ENCODE assay signal across 16 mouse cellular contexts in the genomic region with DNA sequence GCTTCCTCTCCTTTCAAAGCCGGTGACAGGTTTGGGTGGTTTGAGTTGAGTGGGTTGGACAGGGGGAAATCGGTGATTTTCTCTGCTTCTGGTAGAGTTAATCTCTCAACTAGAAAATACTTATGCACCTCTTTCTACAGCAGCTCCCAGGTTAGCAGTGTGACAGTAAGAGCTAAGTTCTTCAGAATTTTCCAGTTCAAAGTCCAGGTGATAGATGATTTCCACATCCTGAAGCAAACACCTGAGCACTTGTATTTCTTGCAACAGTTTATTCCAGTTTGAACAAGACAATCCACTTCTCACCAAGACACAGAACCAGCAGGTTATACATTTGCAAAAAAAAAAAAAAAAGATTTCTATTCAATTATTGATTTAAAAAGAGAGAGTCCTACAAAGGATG.
"Had no signal": no experiment of that assay in that cellular context is flagged by ENCODE, and none has a peak within 500 bp of the region (broad histone marks: within the 10 kb centered on the region; RNA-seq: fewer than 3 reads in every experiment).

No protein-coding gene starts in this region.

- H3K4me3 ChIP-seq: neural tube, embryonic 13.5 days; neural tube, embryonic 15.5 days; stomach, embryonic 15.5 days had no signal

- H3K4me1 ChIP-seq: neural tube, embryonic 13.5 days; neural tube, embryonic 15.5 days; stomach, embryonic 15.5 days had no signal

- H3K9me3 ChIP-seq: neural tube, embryonic 13.5 days; neural tube, embryonic 15.5 days; stomach, embryonic 15.5 days had no signal

- DNase-seq: retina, postnatal 1 day; right cerebral cortex, adult 18-20 months; right cerebral cortex, postnatal 14 days; right cerebral cortex, postnatal 25 days; right cerebral cortex, postnatal 4 days; spleen, adult 18-20 months; thymus, adult 18-20 months; thymus, adult 2 months; thymus, postnatal 14 days; thymus, postnatal 25 days; thymus, postnatal 36 days; thymus, postnatal 4 days had no signal

- H3K4me2 ChIP-seq: neural tube, embryonic 13.5 days; neural tube, embryonic 15.5 days; stomach, embryonic 15.5 days had no signal

- H3K27me3 ChIP-seq: neural tube, embryonic 13.5 days; neural tube, embryonic 15.5 days; stomach, embryonic 15.5 days had no signal

- H3K36me3 ChIP-seq: neural tube, embryonic 13.5 days; neural tube, embryonic 15.5 days; stomach, embryonic 15.5 days had no signal

- H3K27ac ChIP-seq: neural tube, embryonic 13.5 days; neural tube, embryonic 15.5 days; stomach, embryonic 15.5 days; stomach, postnatal 0 days had no signal

- H3K9ac ChIP-seq: neural tube, embryonic 13.5 days; neural tube, embryonic 15.5 days; stomach, embryonic 15.5 days had no signal
